Mouse (Mus musculus) heart, embryonic 13.5 days (tissue): ENCODE measurements around the gene Tas2r126. TPM values are rescaled to one million over a fixed set of nuclear protein-coding genes. Genes with fewer than 3 reads are reported as not detected.
A peak's percentile ranks its signal among the peaks of the same experiment; 100 is the strongest.

Experiments
- ATAC-seq: fragments of 200-750 bp; cut with Nextera tagmentation; 2 replicates; pipeline ENCODE4 v1.8.0; 2017; ENCODE audit warnings: moderate TSS enrichment; ENCODE audit not compliant: insufficient number of reproducible peaks, low FRiP score, low TSS enrichment; ENCODE audit errors: extremely low read depth
- H3K27ac ChIP-seq: fragments of 300-500 bp; sonication (generic); replicated peaks from 2 replicates; pipeline ENCODE4 v1.5.1; 2015; ENCODE audit warnings: moderate library complexity, mild to moderate bottlenecking, inconsistent platforms
- H3K27me3 ChIP-seq: fragments of 300-500 bp; sonication (generic); replicated peaks from 2 replicates; pipeline ENCODE4 v1.6.1; 2015; ENCODE audit warnings: mild to moderate bottlenecking, inconsistent platforms
- H3K36me3 ChIP-seq: fragments of 300-500 bp; sonication (generic); 2 replicates; pipeline ENCODE4 v1.6.1; 2015; ENCODE audit warnings: mild to moderate bottlenecking, inconsistent platforms
- H3K4me1 ChIP-seq: fragments of 300-500 bp; sonication (generic); 2 replicates; pipeline ENCODE4 v1.6.1; 2015; ENCODE audit warnings: inconsistent platforms
- H3K4me2 ChIP-seq: fragments of 300-500 bp; sonication (generic); 2 replicates; pipeline ENCODE4 v1.6.1; 2015; ENCODE audit warnings: inconsistent platforms, mild to moderate bottlenecking, moderate library complexity
- H3K4me3 ChIP-seq: fragments of 300-500 bp; sonication (generic); 2 replicates; pipeline ENCODE4 v1.5.1; 2015; ENCODE audit warnings: moderate library complexity, mild to moderate bottlenecking, inconsistent platforms
- H3K9ac ChIP-seq: fragments of 300-500 bp; sonication (generic); 2 replicates; pipeline ENCODE4 v1.6.1; 2015; ENCODE audit warnings: inconsistent platforms, mild to moderate bottlenecking, moderate library complexity
- H3K9me3 ChIP-seq: fragments of 300-500 bp; sonication (generic); 2 replicates; pipeline ENCODE4 v1.6.1; 2016; ENCODE audit warnings: inconsistent platforms
- WGBS: fragments of 180-500 bp; shearing (Covaris S2); methylation state at CpG from one replicate; pipeline ENCODE4 v1.1.7; 2015; ENCODE audit warnings: mixed read lengths; 5-methylcytosine and 5-hydroxymethylcytosine counted together
- polyA plus RNA-seq: library from polyadenylated mRNA; unstranded; fragments of >200 nt; fragmentation: Nextera tagmentation; extraction: Ambion mirVana; gene quantifications from 2 replicates; pipeline ENCODE4 v1.2.1, GENCODE M21; 2015

Gene Tas2r126
- polyA plus RNA-seq, result not detected in 2 replicates

GRCm38 (mm10) chr6:42434446-42434845 lies at the start of gene Tas2r126:
Tas2r126 (plus strand) TSS chr6:42434535.
- WGBS, result 40% methylated on average over 6 of the region's 6 CpGs
- no peak within 1 kb of the TSS for H3K9ac ChIP-seq

GRCm38 (mm10) chr6:42385635-42386034 lies 48.7 kb upstream of the Tas2r126 start:
- Histone ChIP-seq H3K27ac (no peak overlapping the region), H3K9ac (no peak overlapping the region), H3K4me1 (peaks cover 34% of the 10 kb centered on the region), H3K36me3 (no peaks in the 10 kb centered on the region), H3K4me3 (no peak overlapping the region), H3K4me2 (no peak overlapping the region), H3K9me3 (no peaks in the 10 kb centered on the region), H3K27me3 (no peaks in the 10 kb centered on the region)
- WGBS, result 78% methylated on average over 4 of the region's 4 CpGs
- no peak for ATAC-seq

More at GRCm38 (mm10) chr6:42434446-42434845, at the start of gene Tas2r126:
- Histone ChIP-seq H3K4me3 (no peak within 1 kb of the TSS), H3K4me2 (no peak within 1 kb of the TSS), H3K36me3 (no peaks in the 10 kb centered on the region), H3K27me3 (no peaks in the 10 kb centered on the region), H3K27ac (no peak within 1 kb of the TSS), H3K4me1 (peaks cover 5% of the 10 kb centered on the region; the same call in 1 of the 2 replicates), H3K9me3 (no peaks in the 10 kb centered on the region)
- ATAC-seq, result no peak

- 27% methylated on average over 2 of the region's 2 CpGs for WGBS
- Histone ChIP-seq H3K36me3 (no peaks in the 10 kb centered on the region), H3K9ac (no peak overlapping the region), H3K4me3 (no peak overlapping the region), H3K27ac (peak overlapping the region; percentile 56), H3K9me3 (no peaks in the 10 kb centered on the region), H3K27me3 (no peaks in the 10 kb centered on the region), H3K4me1 (peaks cover 26% of the 10 kb centered on the region), H3K4me2 (0 out of 2 replicates have a peak overlapping the region, but pooled peaks have one; percentile 1)
- ATAC-seq, result peak; percentile 19; the same call in 1 of the 2 replicates
Measured at GRCm38 (mm10) chr6:42391796-42392330, 42.5 kb upstream of the Tas2r126 start.

- no peaks in the 10 kb centered on the region for H3K27me3 ChIP-seq
- H3K4me3 ChIP-seq, result no peak overlapping the region
- no peaks in the 10 kb centered on the region for H3K9me3 ChIP-seq
- no peaks in the 10 kb centered on the region for H3K36me3 ChIP-seq
- no peak overlapping the region for H3K9ac ChIP-seq
- 46% methylated on average over 9 of the region's 9 CpGs for WGBS
- H3K4me2 ChIP-seq, result no peak overlapping the region
- ATAC-seq, result no peak
- peak overlapping the region; percentile 64 for H3K27ac ChIP-seq
- peaks cover 23% of the 10 kb centered on the region for H3K4me1 ChIP-seq
Measured at GRCm38 (mm10) chr6:42395960-42396809, 38.1 kb upstream of the Tas2r126 start.

GRCm38 (mm10) chr6:42397041-42397657 lies 37.2 kb upstream of the Tas2r126 start:
- ATAC-seq, result no peak
- no peak overlapping the region for H3K4me3 ChIP-seq
- H3K4me2 ChIP-seq, result no peak overlapping the region
- 48% methylated on average over 3 of the region's 3 CpGs for WGBS
- no peaks in the 10 kb centered on the region for H3K27me3 ChIP-seq
- H3K4me1 ChIP-seq, result peaks cover 14% of the 10 kb centered on the region
- H3K27ac ChIP-seq, result peak overlapping the region; percentile 55
- no peaks in the 10 kb centered on the region for H3K36me3 ChIP-seq
- H3K9me3 ChIP-seq, result no peaks in the 10 kb centered on the region
- H3K9ac ChIP-seq, result no peak overlapping the region

GRCm38 (mm10) chr6:42398285-42398684 lies 36.0 kb upstream of the Tas2r126 start:
- Histone ChIP-seq H3K27me3 (no peaks in the 10 kb centered on the region), H3K27ac (no peak overlapping the region), H3K36me3 (no peaks in the 10 kb centered on the region), H3K4me2 (no peak overlapping the region), H3K4me1 (peaks cover 12% of the 10 kb centered on the region), H3K9ac (no peak overlapping the region), H3K9me3 (no peaks in the 10 kb centered on the region), H3K4me3 (no peak overlapping the region)
- no peak for ATAC-seq
- 86% methylated on average over 3 of the region's 3 CpGs for whole genome bisulfite sequencing

GRCm38 (mm10) chr6:42398998-42399397 lies 35.3 kb upstream of the Tas2r126 start:
- Histone ChIP-seq H3K27me3 (no peaks in the 10 kb centered on the region), H3K36me3 (no peaks in the 10 kb centered on the region), H3K4me2 (no peak overlapping the region), H3K27ac (no peak overlapping the region), H3K9me3 (no peaks in the 10 kb centered on the region), H3K4me1 (peaks cover 12% of the 10 kb centered on the region), H3K4me3 (no peak overlapping the region), H3K9ac (no peak overlapping the region)
- WGBS, result 83% methylated on average over 1 of the region's 1 CpGs
- ATAC-seq, result no peak

GRCm38 (mm10) chr6:42399938-42400337 lies 34.4 kb upstream of the Tas2r126 start, which contains the start of gene Tas2r143:
Tas2r143 (plus strand) TSS chr6:42400238.
- Histone ChIP-seq H3K27ac (no peak within 1 kb of the TSS), H3K4me1 (peaks cover 12% of the 10 kb centered on the region), H3K27me3 (no peaks in the 10 kb centered on the region), H3K9ac (no peak within 1 kb of the TSS), H3K4me3 (no peak within 1 kb of the TSS), H3K9me3 (no peaks in the 10 kb centered on the region), H3K4me2 (no peak within 1 kb of the TSS), H3K36me3 (no peaks in the 10 kb centered on the region)
- no peak for ATAC-seq
- WGBS, result 82% methylated on average over 1 of the region's 1 CpGs

- WGBS, result 69% methylated on average over 2 of the region's 2 CpGs
- Histone ChIP-seq H3K9ac (no peak within 1 kb of the TSS), H3K4me3 (no peak within 1 kb of the TSS), H3K4me1 (peaks cover 12% of the 10 kb centered on the region), H3K36me3 (no peaks in the 10 kb centered on the region), H3K4me2 (no peak within 1 kb of the TSS), H3K9me3 (no peaks in the 10 kb centered on the region), H3K27ac (no peak within 1 kb of the TSS), H3K27me3 (no peaks in the 10 kb centered on the region)
- ATAC-seq, result no peak
Measured at GRCm38 (mm10) chr6:42405134-42405533, 29.2 kb upstream of the Tas2r126 start, which contains the start of gene Tas2r135. Tas2r135 (plus strand) TSS chr6:42405434.

GRCm38 (mm10) chr6:42419443-42419842 lies 14.9 kb upstream of the Tas2r126 start:
- Histone ChIP-seq H3K4me3 (no peak overlapping the region), H3K4me2 (no peak overlapping the region), H3K4me1 (no peaks in the 10 kb centered on the region), H3K9ac (no peak overlapping the region), H3K9me3 (no peaks in the 10 kb centered on the region), H3K27ac (no peak overlapping the region), H3K27me3 (no peaks in the 10 kb centered on the region), H3K36me3 (no peaks in the 10 kb centered on the region)
- ATAC-seq, result no peak
- 79% methylated on average over 2 of the region's 2 CpGs for WGBS

- no peak for ATAC-seq
- no peaks in the 10 kb centered on the region for H3K36me3 ChIP-seq
- WGBS, result 74% methylated on average over 2 of the region's 2 CpGs
- H3K4me1 ChIP-seq, result no peaks in the 10 kb centered on the region
- H3K27ac ChIP-seq, result no peak overlapping the region
- no peak overlapping the region for H3K9ac ChIP-seq
- no peaks in the 10 kb centered on the region for H3K27me3 ChIP-seq
- H3K4me3 ChIP-seq, result no peak overlapping the region
- H3K4me2 ChIP-seq, result no peak overlapping the region
- H3K9me3 ChIP-seq, result no peaks in the 10 kb centered on the region
Measured at GRCm38 (mm10) chr6:42421439-42421838, 12.9 kb upstream of the Tas2r126 start.
